Mouse (Mus musculus): ENCODE measurements around the gene Ascc1.

- no peak for TF ChIP-seq CTCF (IDR thresholded peaks at IDR 0.05; ENCODE audit: low read depth)
- no peak for TF ChIP-seq EP300 (IDR thresholded peaks at IDR 0.05; ENCODE audit: low read depth)
These were observed 29.2 kb upstream of the Ascc1 start for GRCm38 (mm10) chr10:59973400-59973799.

Data from liver, embryonic 14.5 days (tissue).